Mouse (Mus musculus) bone marrow, adult 2 months (tissue): ENCODE data around the gene Pon2.
"Not testable (repeated sequence)": the region's sequence is repeated elsewhere in the genome, so short reads cannot be mapped to it uniquely, and the experiment has no call there.

Experiments
- CTCF ChIP-seq: fragments of 200-500 bp; IDR thresholded peaks from 2 replicates; pipeline ENCODE4 v1.5.1; 2011; ENCODE audit warnings: low read length, control low read depth; ENCODE audit not compliant: control insufficient read depth, insufficient read depth
- POLR2A ChIP-seq: fragments of 200-500 bp; IDR thresholded peaks from 2 replicates; pipeline ENCODE4 v1.6.1; 2011; ENCODE audit warnings: low read depth, mild to moderate bottlenecking, control low read depth, low read length, borderline replicate concordance; ENCODE audit not compliant: control insufficient read depth

DNA sequence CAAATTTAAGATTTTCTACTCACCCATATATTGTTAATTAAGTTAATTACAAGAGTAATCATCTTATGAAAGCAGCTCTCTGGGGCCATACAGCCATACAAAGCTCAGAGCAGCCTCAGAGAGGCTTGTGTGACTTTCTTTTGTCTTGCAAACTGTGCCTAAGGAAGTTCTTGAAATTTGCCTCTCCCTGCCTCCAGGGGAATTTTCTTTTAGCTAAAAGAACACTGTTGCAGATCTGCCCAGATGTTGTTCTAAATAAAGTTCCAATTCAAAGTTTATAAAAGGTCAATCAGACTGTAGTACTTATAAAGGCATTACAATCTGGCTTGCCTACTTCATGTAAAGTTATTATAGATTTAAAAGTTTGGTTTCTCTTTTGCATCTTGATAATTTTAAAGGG is 37.8 kb upstream of the Pon2 start:
- not testable (repeated sequence) for TF ChIP-seq CTCF, POLR2A
